Mouse (Mus musculus): ENCODE measurements at regions not wholly inside any gene's neighbourhood (a gene's known extent, or its start where the extent isn't known, plus 50 kb on each side); places are given as distances from the start of the nearest gene placed in this dataset.

DNA sequence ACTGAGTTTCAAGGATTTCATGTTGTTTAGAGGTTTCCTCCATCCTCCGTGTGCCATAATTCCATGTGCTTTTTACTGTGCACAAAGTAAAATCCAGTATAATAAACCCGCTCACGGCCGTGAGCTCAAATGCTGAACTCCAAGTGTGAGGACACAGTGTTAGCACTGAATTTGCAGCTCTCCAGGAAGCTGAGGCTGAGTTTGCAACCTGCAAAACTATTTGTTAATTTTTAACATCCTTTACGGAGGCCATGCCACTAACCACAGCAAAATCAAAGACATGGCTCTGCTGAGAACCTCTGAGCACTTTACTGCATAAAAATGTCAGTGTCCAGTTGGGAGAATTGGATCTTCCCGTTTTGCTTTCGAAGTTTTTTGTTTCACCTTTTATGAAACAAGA is 377.6 kb upstream of the Ctso start:
- no peak for TF ChIP-seq CTCF (IDR thresholded peaks at IDR 0.05; ENCODE audit: low read depth)
- TF ChIP-seq EP300 (optimal IDR thresholded peaks at IDR 0.05) = no peak
